Mouse (Mus musculus): Measurements from ENCODE around the gene Abcc3.
A peak's percentile ranks its signal among the peaks of the same experiment; 100 is the strongest.
"Not testable (repeated sequence)": the region's sequence is repeated elsewhere in the genome, so short reads cannot be mapped to it uniquely, and the experiment has no call there.

Gene Abcc3

DNA sequence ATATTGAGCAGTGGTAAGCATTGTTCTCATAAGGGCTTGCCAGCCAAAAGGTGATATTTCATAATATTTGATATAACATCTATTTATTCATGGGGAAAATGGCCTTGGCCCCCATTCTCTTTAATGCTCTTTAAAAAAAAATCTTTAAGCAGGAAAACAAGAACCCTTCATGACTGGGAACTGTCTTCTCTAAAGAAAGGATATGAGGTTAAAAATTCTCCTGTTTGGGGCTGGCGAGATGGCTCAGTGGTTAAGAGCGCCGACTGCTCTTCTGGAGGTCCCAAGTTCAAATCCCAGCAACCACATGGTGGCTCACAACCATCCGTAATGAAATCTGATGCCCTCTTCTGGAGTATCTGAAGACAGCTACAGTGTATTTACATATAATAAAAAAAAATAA lies 9.2 kb upstream of the Abcc3 start:
- not testable (repeated sequence) for DNase-seq

DNA sequence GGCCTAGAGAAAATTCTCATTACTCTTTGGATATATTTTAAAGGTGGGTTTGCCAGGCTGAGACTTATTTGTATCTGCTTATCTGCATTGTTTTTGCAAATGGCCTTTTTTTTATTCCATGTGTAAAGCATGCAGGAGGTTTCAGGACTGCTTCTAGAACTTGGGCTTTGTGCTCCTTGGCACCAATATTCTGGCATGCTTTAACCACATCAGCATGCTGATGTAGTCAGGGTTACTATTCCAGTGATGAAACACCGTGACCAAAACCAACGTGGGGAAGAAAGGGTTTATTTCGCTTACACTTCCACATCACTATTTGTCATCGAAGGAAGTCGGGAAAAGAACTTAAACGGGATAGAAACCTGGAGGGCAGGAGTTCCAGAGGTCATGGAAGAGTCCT lies 8.2 kb upstream of the Abcc3 start:
- no peak for DNase-seq

DNA sequence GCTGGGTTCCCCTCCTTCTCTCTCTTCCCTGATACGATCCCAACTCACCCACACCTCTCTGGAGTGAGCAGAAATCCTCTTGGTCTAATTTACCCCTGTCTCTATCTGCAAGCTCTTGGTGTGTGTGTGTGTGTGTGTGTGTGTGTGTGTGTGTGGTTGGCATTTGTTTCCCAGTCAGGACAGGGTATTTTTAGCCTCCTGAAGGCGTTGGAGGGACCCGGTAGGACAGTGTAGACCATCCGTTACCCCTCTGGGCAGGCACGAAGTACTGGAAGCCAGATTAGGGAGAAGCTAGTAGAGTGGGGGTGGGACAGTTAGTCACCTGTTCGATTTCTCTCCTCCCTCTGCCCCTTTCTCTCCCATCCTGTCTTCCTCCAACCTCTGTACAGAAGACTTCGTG lies 1.3 kb upstream of the Abcc3 start:
- DNase-seq = no peak

DNA sequence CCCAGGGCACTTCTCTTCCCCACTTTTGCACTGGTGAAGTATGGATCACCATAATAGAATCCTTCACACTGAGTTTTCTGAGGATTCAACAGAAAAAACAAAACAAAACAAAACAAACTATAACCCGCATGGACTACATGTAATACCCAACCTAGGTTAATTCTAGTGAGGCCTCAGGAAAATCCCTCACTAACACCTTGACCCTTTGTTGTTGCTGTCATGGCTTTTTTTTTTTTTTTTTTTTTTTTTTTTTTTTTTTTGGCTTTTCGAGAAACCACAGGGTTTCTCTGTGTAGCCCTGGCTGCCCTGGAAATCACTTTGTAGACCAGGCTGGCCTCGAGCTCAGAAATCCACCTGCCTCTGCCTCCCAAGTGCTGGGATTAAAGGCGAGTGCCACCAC lies 693 bp upstream of the Abcc3 start:
- not testable (repeated sequence) for DNase-seq

DNA sequence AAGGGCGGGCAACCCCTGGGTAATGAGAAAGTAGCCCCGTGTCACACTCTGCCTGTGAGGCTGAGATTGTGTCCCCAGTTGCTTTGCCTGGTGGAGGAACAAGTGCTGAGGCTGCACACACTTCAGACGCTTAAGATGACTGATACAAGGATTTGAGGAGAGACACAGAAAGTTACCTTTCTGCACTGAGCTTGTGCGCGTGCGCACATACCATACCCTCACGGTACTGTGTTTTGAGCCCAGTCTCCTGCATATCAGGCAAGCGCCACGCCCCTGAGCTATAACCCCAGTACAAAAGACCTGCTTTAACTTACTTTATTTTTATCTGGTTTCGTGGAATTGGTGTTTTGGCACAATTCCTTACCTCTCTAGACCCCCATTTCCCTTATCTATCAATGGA lies 1.1 kb downstream of the Abcc3 start:
- DNase-seq = no peak

DNA sequence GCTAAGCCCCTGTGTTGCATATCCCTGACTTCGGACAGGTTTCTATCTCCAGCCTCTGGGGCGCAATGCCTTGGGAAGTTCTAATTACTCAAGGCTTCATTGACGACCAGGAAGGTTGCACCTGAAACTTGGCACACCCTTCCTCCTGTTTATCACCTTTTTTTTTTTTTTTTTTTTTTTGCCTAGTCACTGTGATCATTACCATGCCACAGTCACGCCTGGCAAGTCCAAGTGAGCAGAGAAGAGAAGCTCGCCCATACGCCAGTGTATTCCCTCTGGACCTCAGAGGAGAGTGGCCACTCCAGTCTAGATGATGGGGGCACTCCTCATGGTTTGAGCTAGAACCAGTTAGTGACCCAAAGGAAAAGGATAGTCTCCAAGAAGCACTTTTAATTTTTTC lies 2.0 kb downstream of the Abcc3 start:
- no peak for DNase-seq

DNA sequence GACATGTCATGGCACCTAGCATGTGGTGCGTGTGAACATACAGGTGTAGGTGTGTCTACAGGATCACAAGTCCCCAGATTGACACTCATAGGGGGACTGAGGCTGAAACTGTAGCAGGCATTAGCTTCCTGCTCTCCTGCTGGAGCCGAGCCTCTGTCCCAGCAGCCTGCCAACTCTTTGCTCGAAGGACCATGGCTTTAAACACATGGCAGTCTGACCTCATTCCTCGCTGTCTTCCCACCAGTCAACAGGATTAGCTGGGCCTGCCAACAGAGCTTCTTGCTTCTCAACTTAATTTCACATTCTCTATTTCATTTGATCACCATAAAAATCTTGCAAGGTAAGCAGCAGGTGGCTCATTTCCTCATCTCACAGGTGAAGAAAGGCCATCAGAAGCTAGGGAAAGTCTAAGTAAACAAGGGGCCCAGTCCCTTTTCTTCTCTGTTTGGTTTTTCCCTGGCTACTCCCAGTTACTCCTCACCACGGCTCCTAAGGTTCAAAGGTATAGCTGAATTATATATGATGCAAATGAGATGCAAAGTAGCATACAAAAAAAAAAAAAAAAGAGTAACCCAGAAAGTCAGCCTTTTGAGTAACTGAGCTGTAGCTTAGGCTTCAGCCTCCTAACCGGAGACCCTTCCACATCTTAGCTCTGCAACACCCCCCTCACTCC lies 2.9 kb downstream of the Abcc3 start:
- DNase-seq = no peak

DNA sequence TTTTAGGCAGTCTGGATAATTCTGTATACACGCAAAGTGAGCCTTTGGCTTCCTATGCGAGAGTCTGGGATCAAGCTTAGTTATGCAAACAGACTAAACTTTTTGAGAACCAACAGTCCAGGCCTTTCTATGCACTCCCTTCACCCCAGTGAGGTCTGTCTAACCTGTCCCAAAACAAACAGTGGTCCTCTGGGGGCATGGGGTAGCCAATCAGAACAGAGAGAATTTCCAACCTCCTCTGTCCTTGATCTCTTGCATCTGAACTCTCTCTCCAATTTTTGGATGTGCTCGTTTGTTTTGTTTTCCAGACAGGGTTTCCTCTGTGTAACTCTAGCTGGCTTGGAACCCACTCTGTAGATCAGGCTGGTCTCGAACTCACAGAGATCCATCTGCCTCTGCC lies 3.8 kb downstream of the Abcc3 start:
- no peak for DNase-seq

DNA sequence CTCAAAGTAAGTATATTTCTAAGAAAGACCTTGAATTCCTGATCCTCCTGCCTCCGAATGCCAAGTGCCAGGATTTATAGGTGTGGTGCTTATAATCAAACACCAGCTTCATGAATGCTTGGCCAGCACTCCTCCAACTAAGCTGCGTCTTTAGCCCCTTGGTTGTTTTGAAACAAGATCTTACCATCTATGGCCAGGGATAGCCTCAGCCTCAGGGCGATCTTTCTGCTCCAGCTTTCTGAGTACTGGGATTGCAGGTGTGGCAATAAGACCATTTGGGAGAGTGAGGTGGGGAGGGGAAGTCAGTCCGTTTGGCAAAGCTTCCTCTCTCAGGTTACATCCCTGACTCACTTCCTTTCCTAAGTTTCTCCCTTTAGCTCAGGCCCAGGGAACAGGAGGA lies 5.0 kb downstream of the Abcc3 start:
- no peak for DNase-seq

DNA sequence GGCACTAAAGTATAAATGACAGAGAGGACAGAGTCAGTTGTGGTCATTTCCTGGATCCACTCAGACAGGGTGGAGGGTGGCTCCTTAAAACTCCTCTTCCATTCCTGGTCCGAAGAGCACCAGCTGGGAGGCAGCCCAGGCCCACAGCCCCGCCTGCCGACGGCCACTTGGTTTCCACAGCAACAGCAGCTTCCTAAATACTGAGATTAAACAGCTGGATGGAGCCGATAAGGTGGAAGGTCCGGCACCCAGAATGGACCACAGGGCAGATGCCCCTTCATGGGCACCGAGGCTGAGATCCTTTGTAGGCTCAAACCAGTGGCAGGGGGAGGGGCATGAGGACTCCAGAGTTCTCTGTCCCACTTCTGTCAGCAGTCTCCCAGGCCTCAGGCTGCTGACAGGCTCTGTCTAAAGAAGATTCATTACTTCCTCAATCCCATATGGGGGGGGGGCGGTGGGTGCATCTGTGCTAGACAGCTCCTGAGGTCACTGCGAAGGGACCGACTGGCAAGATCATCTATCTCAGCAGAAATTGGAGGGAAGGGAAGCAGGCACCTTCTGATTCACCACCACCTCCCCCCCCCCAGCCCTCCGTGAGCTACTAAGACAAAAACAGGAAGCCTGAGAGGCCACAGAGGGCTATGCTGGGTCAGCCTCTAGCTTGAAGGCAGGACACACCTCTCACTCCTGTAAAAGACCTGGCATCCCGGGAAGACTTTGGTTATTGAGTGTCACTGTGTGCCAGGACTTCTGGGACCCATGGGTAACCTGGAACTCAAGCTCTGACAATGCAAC lies 6.6 kb downstream of the Abcc3 start:
- peak; percentile 61 for DNase-seq

DNA sequence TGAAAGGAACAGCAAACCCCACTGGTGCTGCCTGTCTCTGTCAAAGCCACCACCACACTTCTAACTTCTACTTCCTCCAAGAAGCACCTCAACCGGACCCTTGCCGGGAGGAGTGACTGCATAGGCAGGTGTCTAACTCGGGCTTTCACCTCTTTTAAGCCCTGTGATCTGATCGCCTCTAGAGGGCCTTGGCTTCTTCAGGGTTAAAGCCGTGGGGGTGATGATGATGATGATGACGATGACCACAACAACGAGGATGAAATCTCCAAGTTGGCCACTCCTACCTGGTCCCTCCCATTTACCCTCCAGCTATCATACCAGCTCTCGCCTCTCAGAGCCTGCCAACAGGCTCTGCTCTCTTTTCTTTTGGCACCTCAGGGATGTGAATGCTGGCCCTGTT lies 13.1 kb downstream of the Abcc3 start:
- DNase-seq = no peak

DNA sequence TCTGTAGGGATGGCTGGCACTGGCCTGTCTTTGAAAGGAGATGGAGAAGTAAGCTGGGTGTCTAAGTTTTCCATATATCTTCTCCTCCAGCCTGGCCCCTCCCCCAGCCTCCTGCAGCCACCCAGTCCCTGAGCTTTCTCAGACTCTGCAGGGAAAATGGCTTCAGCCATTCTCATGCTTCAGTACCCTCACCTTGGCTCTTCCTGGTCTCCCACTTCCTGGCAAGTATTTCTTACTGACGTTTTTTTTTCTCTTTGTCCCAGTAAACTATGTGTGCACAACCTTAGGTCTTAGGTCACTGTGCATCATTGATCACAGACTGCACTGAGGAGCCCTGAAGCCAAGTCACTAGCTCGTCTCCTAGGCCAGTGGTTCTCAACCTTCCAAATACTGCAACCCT lies 13.7 kb downstream of the Abcc3 start:
- no peak for DNase-seq

DNA sequence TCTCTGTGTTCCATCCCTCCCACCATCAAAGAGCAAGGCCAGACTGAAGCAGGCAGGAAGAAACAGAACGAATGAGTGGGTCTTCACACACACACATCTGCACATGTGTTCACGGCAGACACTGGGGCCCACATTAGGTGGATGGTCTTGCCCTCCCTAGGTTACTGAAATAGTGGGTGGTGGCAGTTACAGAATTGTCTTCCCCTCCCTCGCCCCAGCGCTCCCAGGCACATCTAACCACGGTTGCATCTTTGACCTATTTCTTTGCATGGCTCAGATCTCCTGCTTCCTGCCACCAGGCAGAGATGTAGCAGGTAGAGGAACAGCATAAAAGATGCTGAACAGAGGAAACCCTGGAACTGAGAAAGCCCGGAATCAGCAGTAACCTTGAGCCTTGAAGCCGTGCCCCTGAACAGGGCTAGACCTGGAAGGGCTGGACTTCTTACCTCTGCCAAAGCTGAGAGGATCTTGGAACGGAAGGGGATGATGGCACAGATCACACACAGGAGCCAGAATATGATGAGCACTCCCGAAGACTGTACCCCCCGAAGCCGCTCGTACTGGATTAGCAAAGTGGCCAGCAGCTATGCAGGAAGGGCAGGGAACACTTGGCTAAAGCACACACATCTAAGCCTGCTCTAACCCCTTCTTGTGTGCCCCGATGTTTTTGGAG lies 18.4 kb downstream of the Abcc3 start:
- no peak for DNase-seq

DNA sequence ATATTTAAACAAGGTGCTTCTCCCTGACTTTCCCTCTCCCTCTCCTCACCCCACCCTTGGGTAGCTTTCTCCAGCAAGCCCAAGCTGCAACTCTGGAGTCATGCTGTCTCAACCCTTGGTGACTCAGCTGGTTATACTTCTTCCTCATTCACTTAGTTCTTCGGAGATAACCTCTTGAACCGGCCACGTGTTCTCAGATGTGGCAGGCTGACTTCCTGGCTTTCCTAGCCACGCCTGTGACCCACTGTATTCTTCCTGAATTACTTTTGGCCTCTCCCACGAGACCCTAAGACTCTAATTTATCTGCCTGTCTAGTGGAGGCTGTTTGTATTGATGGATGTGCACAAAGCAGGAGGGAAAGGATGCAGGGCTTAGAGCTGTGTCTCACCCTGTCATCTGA lies 22.0 kb downstream of the Abcc3 start:
- DNase-seq = no peak

DNA sequence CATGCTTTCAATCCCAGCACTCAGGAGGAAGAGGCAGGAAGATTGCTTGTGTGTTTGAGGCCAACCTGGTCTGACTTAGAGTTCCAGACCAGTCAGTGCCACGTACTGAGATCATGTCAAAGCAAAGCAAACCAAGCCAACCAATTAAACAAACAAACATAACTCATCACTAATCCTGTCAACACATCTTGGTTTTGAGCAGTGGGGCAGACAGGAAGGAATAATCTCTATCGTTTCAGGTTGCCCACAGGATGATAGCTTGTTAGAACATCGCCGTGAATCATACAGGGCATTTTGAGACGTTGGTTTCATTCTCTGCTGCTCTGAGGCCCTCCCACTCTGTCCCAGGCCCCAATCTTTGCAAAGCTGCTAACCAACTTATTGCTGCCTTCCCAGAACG lies 22.8 kb downstream of the Abcc3 start:
- DNase-seq = no peak

DNA sequence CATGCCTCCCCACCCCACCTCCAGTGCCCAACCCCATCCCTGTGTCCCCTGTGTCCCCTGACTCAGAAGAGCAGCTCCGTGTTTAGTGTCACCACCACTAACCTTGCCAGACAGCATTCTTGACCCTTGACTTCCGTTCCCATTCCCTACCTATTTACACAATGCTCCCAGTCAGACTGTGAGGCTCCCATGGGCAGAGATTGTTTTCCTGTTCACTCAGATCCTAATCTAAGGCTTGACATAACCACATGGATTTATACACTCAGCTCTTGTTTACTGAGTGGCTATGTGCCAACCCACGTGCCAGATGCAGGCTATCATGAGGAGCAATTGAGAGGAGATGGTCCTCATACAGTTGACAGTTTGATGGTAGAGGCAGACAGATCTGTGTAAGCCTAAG lies 27.5 kb downstream of the Abcc3 start:
- DNase-seq = peak; percentile 58

DNA sequence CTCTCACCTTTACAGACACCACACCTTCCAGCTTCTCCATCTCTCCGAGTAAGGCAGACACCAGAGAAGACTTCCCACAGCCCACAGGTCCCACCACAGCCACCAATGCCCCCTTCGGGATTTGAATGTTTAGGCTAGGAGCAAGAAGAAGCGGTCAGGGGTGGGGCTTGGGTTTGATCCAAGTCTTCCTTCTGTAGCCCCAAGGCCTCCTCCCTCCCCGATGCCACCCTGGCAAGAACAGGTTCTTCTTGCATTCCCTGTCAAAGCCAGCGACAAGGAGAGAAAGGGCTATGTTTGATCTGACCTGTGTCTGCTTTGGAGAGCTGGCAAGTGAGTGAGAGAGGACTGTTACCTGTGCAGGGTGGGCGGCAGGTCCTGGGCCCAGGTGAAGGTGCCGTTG lies 29.1 kb downstream of the Abcc3 start:
- DNase-seq = no peak

DNA sequence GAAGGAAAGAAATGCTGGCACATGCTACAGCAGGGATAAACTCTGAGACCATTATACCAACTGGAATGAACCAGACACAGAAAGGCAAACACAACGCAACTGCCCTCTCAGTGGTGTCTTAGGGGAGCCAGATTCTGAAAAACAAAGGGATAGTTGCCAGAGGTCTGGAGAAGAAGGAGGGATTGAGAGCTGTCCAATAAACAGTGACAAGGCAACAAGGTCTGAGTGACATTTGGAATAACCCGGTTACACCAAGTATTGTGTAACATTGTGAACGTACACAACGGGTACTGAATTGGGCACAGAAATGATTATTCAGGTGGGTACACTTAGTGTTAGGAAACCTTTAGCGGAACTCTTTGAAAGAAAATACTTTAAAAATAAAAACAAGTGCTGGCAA lies 30.7 kb downstream of the Abcc3 start:
- no peak for DNase-seq

DNA sequence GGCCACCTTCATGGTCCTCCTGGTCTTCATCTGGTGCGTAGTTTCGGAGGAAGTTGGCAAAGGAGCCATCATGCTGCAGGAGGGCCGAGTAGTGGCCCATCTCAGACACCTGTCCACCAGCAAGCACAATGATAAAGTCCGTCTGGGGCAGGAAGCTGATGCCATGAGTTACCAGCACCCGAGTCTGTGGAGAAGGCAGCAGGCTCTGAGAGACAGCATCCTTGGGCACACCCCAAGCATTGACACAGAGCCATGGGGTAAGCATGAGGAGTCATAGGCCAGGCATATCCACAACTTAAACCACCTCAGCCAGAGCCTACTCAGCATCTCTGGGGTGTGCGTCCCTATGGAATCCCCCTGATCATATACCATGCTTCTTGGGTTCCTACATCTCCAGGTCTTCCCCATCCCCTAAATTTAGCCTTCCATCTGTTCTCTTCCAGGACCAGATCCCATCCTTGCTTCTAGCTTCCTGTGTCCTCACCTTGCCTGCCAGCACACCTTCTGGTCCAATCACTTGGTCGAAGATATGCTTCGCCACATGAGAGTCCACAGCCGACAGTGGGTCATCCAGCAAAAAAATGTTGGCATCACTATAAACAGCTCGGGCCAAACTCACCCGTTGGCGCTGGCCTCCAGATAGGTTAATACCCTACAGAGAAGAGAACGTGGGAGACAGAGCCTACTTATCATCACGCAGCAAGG lies 31.5 kb downstream of the Abcc3 start:
- no peak for DNase-seq

DNA sequence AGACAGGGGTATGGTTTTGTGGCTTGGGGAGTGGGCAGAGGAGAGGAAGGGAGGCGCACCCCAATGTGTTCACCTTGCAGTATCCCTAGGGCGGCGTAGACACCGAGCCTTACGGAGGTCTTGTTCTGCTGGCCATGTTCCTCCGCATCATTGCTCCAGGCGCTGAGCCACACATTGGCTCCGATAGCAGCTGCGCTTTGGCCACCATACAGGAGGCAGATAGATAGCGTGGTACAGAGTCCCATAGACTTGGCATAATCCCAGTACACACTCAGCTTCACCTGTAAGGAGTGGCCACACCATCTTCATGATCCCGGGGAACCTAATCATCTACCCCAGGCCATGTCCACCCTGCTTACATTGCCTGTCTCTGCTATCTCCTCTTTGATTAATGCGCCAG lies 33.6 kb downstream of the Abcc3 start:
- no peak for DNase-seq

DNA sequence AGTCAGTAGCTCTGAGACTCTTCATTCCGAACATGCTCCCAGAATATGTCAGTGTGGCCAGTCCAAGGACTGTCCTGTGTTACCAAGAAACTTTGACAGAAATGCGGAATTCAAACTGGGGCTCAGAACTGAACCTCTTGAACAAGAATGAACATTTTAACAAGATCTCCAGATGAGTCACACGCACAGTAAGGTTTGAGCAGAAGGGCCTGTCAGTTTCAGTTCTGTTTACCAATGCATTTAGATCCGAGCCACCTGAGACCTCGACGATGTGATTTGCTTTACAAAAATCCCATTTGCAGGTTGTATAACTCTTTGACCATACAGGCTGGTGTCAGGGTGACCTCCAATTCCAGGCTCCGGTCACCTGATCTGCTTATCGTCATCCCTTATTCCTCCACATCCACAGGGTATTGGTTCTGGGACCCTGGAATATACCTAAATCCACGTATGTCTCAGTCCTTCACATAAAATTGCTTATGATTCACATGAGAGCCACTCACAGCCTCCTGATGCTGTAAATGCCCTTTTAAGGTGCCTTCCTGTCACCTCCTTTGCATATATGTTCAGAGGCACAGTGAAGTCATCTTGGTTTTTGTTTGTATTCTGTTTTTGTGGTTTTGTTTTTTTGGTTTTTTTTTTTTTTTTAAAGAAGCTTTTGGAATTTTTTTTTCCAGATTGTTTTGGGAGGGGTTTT lies 37.1 kb downstream of the Abcc3 start:
- no peak for DNase-seq

DNA sequence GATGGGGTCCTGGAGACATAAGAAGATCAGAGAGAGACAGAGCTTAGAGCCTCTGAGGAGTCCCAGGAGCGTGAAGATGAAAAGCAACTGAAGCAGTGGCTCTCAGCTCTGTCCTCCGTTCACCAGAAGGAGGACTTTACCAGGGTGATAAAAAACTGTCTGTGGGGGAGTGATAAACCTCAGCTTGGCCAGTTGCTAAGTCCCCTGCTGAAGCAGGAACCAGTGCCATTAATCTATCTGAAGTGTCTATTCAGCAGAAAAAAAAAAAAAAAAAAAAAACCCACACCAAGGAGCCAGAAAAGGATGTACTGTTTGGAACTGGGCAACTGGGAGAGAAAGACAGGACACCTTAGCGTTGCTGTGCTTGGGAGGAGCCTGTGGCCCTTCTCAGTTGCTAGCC lies 41.7 kb downstream of the Abcc3 start:
- no peak for DNase-seq

DNA sequence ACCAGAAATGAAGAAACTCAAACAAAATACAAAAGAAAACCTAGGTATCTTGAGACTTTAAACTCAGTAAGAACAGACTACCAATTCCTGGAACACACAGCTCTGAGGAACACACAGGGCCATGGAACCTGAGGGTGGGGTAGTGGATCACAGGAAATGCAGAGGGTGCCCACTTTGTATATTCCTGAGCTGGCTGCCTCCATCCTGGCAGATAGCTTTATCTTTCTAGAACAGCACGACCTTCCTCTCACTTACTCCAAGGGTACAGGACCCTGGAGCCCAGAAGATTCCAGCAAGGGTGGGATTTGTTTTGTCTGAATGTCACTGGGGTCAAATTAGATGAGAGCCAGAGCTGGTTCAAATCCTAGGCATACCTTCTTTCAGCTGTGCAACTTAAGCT lies 42.5 kb downstream of the Abcc3 start:
- no peak for DNase-seq

Data from lung, postnatal 14 days (tissue).